Mouse (Mus musculus) leukemia stem cell, adult 10-12 weeks (primary cell): ENCODE data around the gene 1700080O16Rik. TPM values are rescaled to one million over a fixed set of nuclear protein-coding genes. Genes with fewer than 3 reads are reported as not detected.

ENCODE experiments used
- polyA plus RNA-seq: library from polyadenylated mRNA; stranded (reverse); fragments of >175 nt; gene quantifications from 2 replicates; pipeline ENCODE4 v1.2.3, GENCODE M21; 2012; ENCODE audit warnings: low replicate concordance

Gene 1700080O16Rik
- not detected in 2 replicates for polyA plus RNA-seq

GRCm38 (mm10) chrX:51972672-51973071 is at the start of gene 1700080O16Rik:
1700080O16Rik (minus strand) TSS chrX:51972772.

Other genes starting within 250 kb of the 1700080O16Rik start
- gene Usp26, start 171.5 kb downstream of the 1700080O16Rik start, polyA plus RNA-seq, result not detected in 2 replicates
- gene Gpc4, start 192.5 kb upstream of the 1700080O16Rik start, polyA plus RNA-seq, result 6.4 and 7.9 TPM in 2 replicates